Mouse (Mus musculus) ES-E14 (cell line): ENCODE results near the gene Aff2. TPM values are rescaled to one million over a fixed set of nuclear protein-coding genes. Genes with fewer than 3 reads are reported as not detected.

ENCODE experiments used
- DNase-seq: peaks from one replicate; pipeline ENCODE4 v3.0.0-alpha.2; 2013; ENCODE audit warnings: low read depth, low spot score
- H3K27ac ChIP-seq: 2 replicates; pipeline ENCODE4 v1.5.1; 2012; ENCODE audit warnings: low read depth, mild to moderate bottlenecking, low read length, moderate library complexity, mixed read lengths; ENCODE audit not compliant: poor library complexity, insufficient read depth, severe bottlenecking
- H3K36me3 ChIP-seq: 2 replicates; pipeline ENCODE4 v1.6.1; 2012; ENCODE audit warnings: mild to moderate bottlenecking, low read length, moderate library complexity, mixed read lengths; ENCODE audit not compliant: control insufficient read depth, poor library complexity, insufficient read depth, severe bottlenecking
- H3K4me1 ChIP-seq, 2 experiments: fragments of 150-350 bp in 1 of 2; sonication (generic) in 1 of 2; 2 replicates each; pipeline ENCODE4 v1.6.1; 2012; ENCODE audit warnings: low read length in 2 of 2, mild to moderate bottlenecking in 1 of 2, mixed read lengths in 1 of 2; ENCODE audit not compliant: control insufficient read depth in 2 of 2, insufficient read depth in 2 of 2, poor library complexity in 1 of 2
- H3K4me3 ChIP-seq, 2 experiments: fragments of 150-350 bp in 1 of 2; sonication (generic) in 1 of 2; 2 replicates each; pipeline ENCODE4 v1.5.1; 2012; ENCODE audit warnings: low read length in 2 of 2, low read depth in 1 of 2, mild to moderate bottlenecking in 1 of 2, mixed read lengths in 1 of 2; ENCODE audit not compliant: insufficient read depth in 1 of 2, poor library complexity in 1 of 2, severe bottlenecking in 1 of 2
- H3K9ac ChIP-seq: 2 replicates; pipeline ENCODE4 v1.6.1; 2012; ENCODE audit warnings: low read depth, mild to moderate bottlenecking, low read length, mixed read lengths; ENCODE audit not compliant: poor library complexity, insufficient read depth, severe bottlenecking
- H3K9me3 ChIP-seq: fragments of 150-350 bp; sonication (generic); 2 replicates; pipeline ENCODE4 v1.6.1; 2012; ENCODE audit warnings: low read depth, mild to moderate bottlenecking, low read length; ENCODE audit not compliant: control insufficient read depth, insufficient read depth
- CHD2 ChIP-seq: IDR thresholded peaks from 2 replicates; pipeline ENCODE4 v1.6.1; 2014; ENCODE audit warnings: mild to moderate bottlenecking, low read depth, low read length, inconsistent platforms
- HCFC1 ChIP-seq: IDR thresholded peaks from 2 replicates; pipeline ENCODE4 v1.6.1; 2012; ENCODE audit warnings: low read length, inconsistent platforms, borderline replicate concordance; ENCODE audit not compliant: insufficient read depth
- MAFK ChIP-seq: IDR thresholded peaks from 2 replicates; pipeline ENCODE4 v1.6.1; 2014; ENCODE audit warnings: mild to moderate bottlenecking, low read depth, low read length, inconsistent platforms; ENCODE audit not compliant: insufficient read depth
- ZC3H11A ChIP-seq: IDR thresholded peaks from 2 replicates; pipeline ENCODE4 v1.6.1; 2012; ENCODE audit warnings: low read depth, mild to moderate bottlenecking, inconsistent platforms, low read length, borderline replicate concordance
- ZNF384 ChIP-seq: IDR thresholded peaks from 2 replicates; pipeline ENCODE4 v1.6.1; 2012; ENCODE audit warnings: low read depth, low read length, inconsistent platforms
- in situ Hi-C, 2 experiments: fragments of 600-800 bp; cut with MboI; formaldehyde crosslinking; loops; one replicate each; pipeline ENCODE4 v1.15.1; 2025; ENCODE audit warnings: low sequenced_read_pairs in 2 of 2, inconsistent platforms in 1 of 2; ENCODE audit not compliant: unreplicated experiment in 2 of 2
- total RNA-seq: library from RNA; depleted of rRNA; stranded (reverse); fragments of 300-350 nt; gene quantifications from 2 replicates; pipeline ENCODE4 v1.2.3, GENCODE M21; 2012

The Aff2 gene
- total RNA-seq, 1 experiment: 0.71 TPM

GRCm38 (mm10) chrX:69818188-69818587 is 458.1 kb downstream of the Aff2 start:
- H3K27ac ChIP-seq: no peak overlapping the region
- TF ChIP-seq HCFC1 (no peak), ZC3H11A (no peak), CHD2 (no peak), MAFK (no peak), ZNF384 (no peak)
- in situ Hi-C loops: no loop called here
- no peak overlapping the region for H3K4me3 ChIP-seq
- no peak for DNase-seq
- H3K9ac ChIP-seq: no peak overlapping the region
- no peaks in the 10 kb centered on the region for H3K9me3 ChIP-seq
- H3K36me3 ChIP-seq: no peaks in the 10 kb centered on the region
- no peaks in the 10 kb centered on the region for H3K4me1 ChIP-seq

GRCm38 (mm10) chrX:69867601-69868000 is 507.5 kb downstream of the Aff2 start:
- no peak for TF ChIP-seq ZC3H11A
- TF ChIP-seq MAFK: no peak
- no peak for TF ChIP-seq HCFC1
- no peak for TF ChIP-seq CHD2
- no peak for TF ChIP-seq ZNF384
- Histone ChIP-seq H3K9me3 (no peaks in the 10 kb centered on the region), H3K9ac (no peak overlapping the region), H3K36me3 (no peaks in the 10 kb centered on the region), H3K4me3 (no peak overlapping the region), H3K4me1 (no peaks in the 10 kb centered on the region), H3K27ac (no peak overlapping the region)
- DNase-seq: no peak
- in situ Hi-C loops: no loop called here

GRCm38 (mm10) chrX:69891713-69892112 is 531.6 kb downstream of the Aff2 start:
- no peak overlapping the region for H3K27ac ChIP-seq
- H3K36me3 ChIP-seq: no peaks in the 10 kb centered on the region
- H3K9me3 ChIP-seq: no peaks in the 10 kb centered on the region
- in situ Hi-C loops: no loop called here
- no peak for DNase-seq
- H3K4me3 ChIP-seq: no peak overlapping the region
- no peak for TF ChIP-seq MAFK
- no peak for TF ChIP-seq ZC3H11A
- no peak for TF ChIP-seq CHD2
- no peak for TF ChIP-seq HCFC1
- TF ChIP-seq ZNF384: no peak
- H3K9ac ChIP-seq: no peak overlapping the region
- H3K4me1 ChIP-seq: no peaks in the 10 kb centered on the region
